Mouse (Mus musculus): ENCODE measurements around the gene Grk2. TPM values are rescaled to one million over a fixed set of nuclear protein-coding genes. Genes with fewer than 3 reads are reported as not detected.

The Grk2 gene
- 74.9 TPM for polyA plus RNA-seq (2021)

DNA sequence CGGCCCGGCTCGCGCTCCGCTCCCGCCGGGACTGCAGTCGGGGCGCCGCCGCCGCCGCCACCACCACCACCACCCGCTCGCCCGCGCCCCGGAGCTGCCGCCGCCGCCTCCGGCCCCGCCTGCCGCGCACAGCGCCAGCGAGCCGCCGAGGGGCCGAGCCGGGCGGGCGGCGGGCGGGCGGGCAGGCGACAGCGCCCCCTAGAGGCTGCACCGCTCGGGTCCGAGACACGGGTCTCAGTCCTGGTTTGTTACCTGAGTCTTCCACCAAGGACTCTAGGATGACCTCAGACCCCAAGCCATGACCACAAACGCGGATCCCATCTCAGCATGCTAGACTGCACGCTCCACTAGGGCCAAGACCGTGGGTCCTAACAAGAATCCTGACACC is at the start of gene Grk2:
Grk2 (minus strand) TSS at position 33 of the 388 bp plus-strand sequence.
- in situ Hi-C loops (cut with MboI; ENCODE audit: low pct_unique_long_range_greater_than_20kb) = no loop called here
- CTCF ChIA-PET = interaction anchor here (0.7 to 1.6 kb wide), 4 partner anchors 23 to 48 kb away, joined by 3 to 8 read pairs (median 4); partner anchors contain the start of gene Ankrd13d
- peak; percentile 70 for ATAC-seq

DNA sequence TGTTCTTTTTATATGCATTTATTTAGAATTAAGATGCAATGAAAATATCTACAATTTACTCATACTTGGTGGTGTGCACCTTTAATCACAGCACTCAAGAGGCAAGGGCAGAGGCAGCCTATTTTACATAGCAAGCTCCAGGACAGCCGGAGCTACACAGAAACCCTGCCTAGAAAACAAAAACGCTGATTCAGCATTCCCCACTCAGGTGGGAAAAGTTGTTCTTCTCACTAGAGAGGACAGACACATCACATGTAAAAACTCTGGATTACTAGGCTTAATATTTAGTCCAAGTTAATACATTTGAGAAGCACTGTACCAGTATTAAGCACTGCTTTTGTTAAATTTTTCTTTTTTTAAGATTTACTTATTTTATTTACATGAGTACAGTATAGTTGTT is 43.4 kb upstream of the Grk2 start:
- ATAC-seq = no peak
- in situ Hi-C loops (cut with MboI; ENCODE audit: low pct_unique_long_range_greater_than_20kb) = no loop called here
- no peak for DNase-seq (ENCODE audit: low read depth, low spot score)
- no peaks in the 10 kb centered on the region for H3K27me3 ChIP-seq
- ChIA-PET POLR2A (interaction anchor here (0.6 kb wide), 2 partner anchors 20 to 28 kb away, joined by 4 to 6 read pairs; no protein-coding TSS in a partner anchor), CTCF (interaction anchor here (0.9 to 1.9 kb wide), 5 partner anchors 9 to 178 kb away, joined by 3 to 11 read pairs (median 3); no protein-coding TSS in a partner anchor)
- TF ChIP-seq CTCF (IDR thresholded peaks at IDR 0.05) = no peak

More for the DNA sequence above, at the start of gene Grk2:
- no peak for TF ChIP-seq CTCF (IDR thresholded peaks at IDR 0.05)
- no peak for DNase-seq (ENCODE audit: low read depth, low spot score)
- POLR2A ChIA-PET = interaction anchor here (0.7 kb wide), 1 partner anchor 31 kb away, joined by 3 read pairs; no protein-coding TSS in a partner anchor
- no peaks in the 10 kb centered on the region for H3K27me3 ChIP-seq

DNA sequence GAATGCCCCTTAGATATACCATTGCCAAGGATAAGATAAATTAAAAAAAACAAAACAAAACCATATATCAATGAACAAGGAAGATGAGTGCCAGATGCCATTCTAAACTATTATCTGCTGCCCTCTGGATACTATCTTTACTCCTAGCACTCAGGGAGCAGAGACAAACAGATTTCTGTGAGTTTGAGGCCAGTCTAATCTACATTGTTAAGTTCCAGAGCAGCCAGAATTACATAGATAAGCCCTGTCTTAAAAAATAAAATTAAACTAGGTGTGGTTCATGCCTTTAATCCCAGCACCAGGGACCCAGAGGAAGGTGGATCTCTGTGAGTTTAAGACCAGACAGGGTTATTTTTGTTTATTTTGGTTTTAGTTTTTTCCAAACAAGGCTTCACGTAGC is 40.5 kb upstream of the Grk2 start:
- in situ Hi-C loops (cut with MboI; ENCODE audit: low pct_unique_long_range_greater_than_20kb) = no loop called here
- ATAC-seq = no peak
- ChIA-PET POLR2A (no interaction called here), CTCF (interaction anchor here (0.9 kb wide), 1 partner anchor 33 kb away, joined by 3 read pairs; no protein-coding TSS in a partner anchor)
- no peak for TF ChIP-seq CTCF (IDR thresholded peaks at IDR 0.05)
- H3K27me3 ChIP-seq = no peaks in the 10 kb centered on the region
- no peak for DNase-seq (ENCODE audit: low read depth, low spot score)

DNA sequence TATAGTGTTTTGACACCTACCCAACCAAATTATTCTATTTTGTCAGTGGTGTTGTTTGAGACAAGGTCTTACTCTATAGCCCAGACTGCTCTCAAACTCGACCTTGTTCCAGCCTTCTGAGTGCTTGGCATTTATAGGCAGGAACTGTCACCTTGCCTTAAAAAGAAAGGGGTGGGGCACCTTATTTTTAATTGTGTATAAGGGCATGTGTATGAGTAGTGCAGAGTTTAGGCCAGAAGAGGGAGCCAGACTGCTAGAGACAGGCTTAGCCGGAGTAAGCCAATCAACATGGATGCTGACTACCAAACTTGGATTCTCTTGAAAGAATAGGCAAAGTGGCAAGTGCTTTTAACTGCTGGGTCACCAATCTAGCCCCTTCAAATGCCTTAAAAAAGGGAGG is 32.1 kb upstream of the Grk2 start:
- TF ChIP-seq CTCF (IDR thresholded peaks at IDR 0.05) = peak; percentile 86
- CTCF ChIA-PET = interaction anchor here (0.8 to 3.8 kb wide), 4 partner anchors 10 to 79 kb away, joined by 3 to 11 read pairs (median 4); no protein-coding TSS in a partner anchor
- in situ Hi-C loops (cut with MboI; ENCODE audit: low pct_unique_long_range_greater_than_20kb) = no loop called here
- no peak for ATAC-seq
- POLR2A ChIA-PET = no interaction called here
- no peak for DNase-seq (ENCODE audit: low read depth, low spot score)
- no peaks in the 10 kb centered on the region for H3K27me3 ChIP-seq

DNA sequence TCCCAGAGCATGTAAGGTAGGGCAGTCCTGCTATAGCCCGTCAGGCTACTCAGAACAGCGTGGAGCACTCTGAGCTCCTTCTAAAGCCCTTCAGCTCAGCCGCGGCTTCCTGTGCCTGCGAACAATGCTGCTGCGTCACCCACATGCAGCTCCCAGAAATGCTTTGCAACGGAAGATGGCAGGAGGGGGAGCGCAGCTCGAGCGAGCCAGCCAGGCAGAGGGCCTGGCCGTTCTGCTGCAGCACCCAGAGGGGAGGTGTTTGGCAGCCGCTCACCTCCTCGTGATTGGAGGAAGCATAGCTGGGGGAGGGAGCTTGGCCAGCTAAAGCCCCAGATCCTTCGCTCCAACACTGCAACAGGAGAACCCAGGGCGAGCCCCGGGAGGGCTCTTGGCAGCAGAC is 27.8 kb upstream of the Grk2 start:
- DNase-seq (ENCODE audit: low read depth, low spot score) (peak; percentile 85), ATAC-seq (peak; percentile 95)
- POLR2A ChIA-PET = interaction anchor here (0.9 to 1.1 kb wide), 2 partner anchors 12 to 157 kb away, joined by 3 to 5 read pairs; no protein-coding TSS in a partner anchor
- no peak for TF ChIP-seq CTCF (IDR thresholded peaks at IDR 0.05)
- CTCF ChIA-PET = interaction anchor here (0.7 to 3.6 kb wide), 10 partner anchors 10 to 91 kb away, joined by 3 to 11 read pairs (median 4); no protein-coding TSS in a partner anchor
- in situ Hi-C loops (cut with MboI; ENCODE audit: low pct_unique_long_range_greater_than_20kb) = no loop called here
- no peaks in the 10 kb centered on the region for H3K27me3 ChIP-seq

DNA sequence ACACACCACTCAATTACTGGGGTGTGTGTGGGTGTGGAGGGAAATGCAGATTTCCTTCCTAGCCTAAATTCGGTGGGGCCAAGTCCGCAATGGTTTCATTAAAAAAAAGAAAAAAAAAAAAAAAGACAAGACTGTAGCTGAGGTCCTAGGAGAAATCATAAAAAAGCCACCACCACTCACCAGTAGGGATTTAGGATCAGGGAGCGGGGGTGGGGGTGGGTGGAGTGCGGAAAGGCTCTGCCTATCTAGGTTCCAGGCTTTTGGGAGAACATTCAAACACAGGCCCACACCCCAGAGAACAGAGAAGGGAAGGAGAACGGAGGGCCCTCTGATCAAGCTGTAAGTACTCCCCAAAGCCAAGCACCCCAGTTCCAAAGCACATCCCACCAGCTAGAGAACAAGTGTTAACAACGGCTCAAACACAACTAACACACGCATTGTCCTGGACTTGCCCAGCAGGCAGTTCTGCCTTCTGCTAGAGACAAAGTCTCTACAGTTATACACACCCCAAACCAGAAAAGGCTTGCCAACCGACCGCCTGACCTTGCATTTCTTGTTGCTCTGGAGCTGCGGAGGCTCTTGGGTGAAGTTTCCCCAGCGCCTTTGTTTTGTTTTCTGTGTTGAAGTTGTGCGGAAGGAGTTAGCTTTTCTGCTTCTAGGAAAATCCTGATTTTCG is 27.2 kb upstream of the Grk2 start:
- no peak for TF ChIP-seq CTCF (IDR thresholded peaks at IDR 0.05)
- ChIA-PET CTCF (interaction anchor here (0.7 to 3.4 kb wide), 11 partner anchors 9 to 92 kb away, joined by 3 to 14 read pairs (median 4); no protein-coding TSS in a partner anchor), POLR2A (interaction anchor here (0.7 to 1.1 kb wide), 4 partner anchors 9 to 156 kb away, joined by 3 to 5 read pairs (median 3); no protein-coding TSS in a partner anchor)
- in situ Hi-C loops (cut with MboI; ENCODE audit: low pct_unique_long_range_greater_than_20kb) = no loop called here
- no peaks in the 10 kb centered on the region for H3K27me3 ChIP-seq
- DNase-seq (ENCODE audit: low read depth, low spot score) (no peak), ATAC-seq (peak; percentile 20)

DNA sequence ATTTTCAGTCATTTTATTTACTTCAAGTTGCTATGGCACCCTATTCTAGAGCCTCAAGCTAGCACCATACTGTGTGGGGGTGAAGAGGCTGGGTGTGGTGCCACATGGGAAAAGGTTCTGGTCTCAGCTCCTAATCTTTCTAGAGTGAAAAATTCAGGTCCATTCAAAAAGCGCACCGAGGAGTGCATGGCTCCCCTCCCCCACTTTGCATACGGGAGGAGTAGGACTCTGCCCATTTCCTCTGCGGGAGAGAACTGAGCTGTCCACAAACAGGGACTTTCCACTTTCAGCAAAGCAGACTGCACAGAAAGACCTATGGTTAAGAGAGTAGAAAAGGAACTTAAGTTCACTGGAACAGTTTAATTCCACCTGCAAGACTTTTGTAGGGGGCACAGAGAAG is 26.6 kb upstream of the Grk2 start:
- ChIA-PET CTCF (interaction anchor here (0.7 to 3.4 kb wide), 8 partner anchors 10 to 93 kb away, joined by 3 to 14 read pairs (median 3); no protein-coding TSS in a partner anchor), POLR2A (interaction anchor here (0.7 to 0.8 kb wide), 3 partner anchors 8 to 52 kb away, joined by 3 to 5 read pairs (median 3); no protein-coding TSS in a partner anchor)
- DNase-seq (ENCODE audit: low read depth, low spot score) (no peak), ATAC-seq (no peak)
- TF ChIP-seq CTCF (IDR thresholded peaks at IDR 0.05) = no peak
- H3K27me3 ChIP-seq = no peaks in the 10 kb centered on the region
- in situ Hi-C loops (cut with MboI; ENCODE audit: low pct_unique_long_range_greater_than_20kb) = no loop called here

DNA sequence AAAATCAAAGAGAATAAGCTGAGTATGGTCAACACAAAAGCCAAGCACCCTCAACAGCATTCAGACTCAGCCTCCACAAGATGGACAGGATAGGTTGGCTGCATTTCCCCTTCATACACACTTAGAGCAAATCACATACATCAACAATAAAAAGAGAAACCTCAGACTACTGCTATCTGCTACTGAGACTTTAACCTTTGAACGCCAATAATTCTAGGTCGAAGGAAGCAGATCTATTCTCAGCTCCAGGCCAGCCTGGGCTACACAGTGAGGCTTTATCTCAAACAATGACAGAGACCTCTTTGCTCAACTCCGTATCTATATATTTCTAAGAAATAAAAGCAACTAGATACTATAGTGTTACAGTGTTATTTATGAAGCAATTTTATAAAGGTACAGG is 25.3 kb upstream of the Grk2 start:
- TF ChIP-seq CTCF (IDR thresholded peaks at IDR 0.05) = no peak
- ATAC-seq = no peak
- in situ Hi-C loops (cut with MboI; ENCODE audit: low pct_unique_long_range_greater_than_20kb) = no loop called here
- DNase-seq (ENCODE audit: low read depth, low spot score) = no peak
- ChIA-PET POLR2A (interaction anchor here (0.7 to 1.0 kb wide), 2 partner anchors 10 to 11 kb away, joined by 4 read pairs; no protein-coding TSS in a partner anchor), CTCF (interaction anchor here (3.4 kb wide), 1 partner anchor 14 kb away, joined by 14 read pairs; no protein-coding TSS in a partner anchor)
- no peaks in the 10 kb centered on the region for H3K27me3 ChIP-seq

DNA sequence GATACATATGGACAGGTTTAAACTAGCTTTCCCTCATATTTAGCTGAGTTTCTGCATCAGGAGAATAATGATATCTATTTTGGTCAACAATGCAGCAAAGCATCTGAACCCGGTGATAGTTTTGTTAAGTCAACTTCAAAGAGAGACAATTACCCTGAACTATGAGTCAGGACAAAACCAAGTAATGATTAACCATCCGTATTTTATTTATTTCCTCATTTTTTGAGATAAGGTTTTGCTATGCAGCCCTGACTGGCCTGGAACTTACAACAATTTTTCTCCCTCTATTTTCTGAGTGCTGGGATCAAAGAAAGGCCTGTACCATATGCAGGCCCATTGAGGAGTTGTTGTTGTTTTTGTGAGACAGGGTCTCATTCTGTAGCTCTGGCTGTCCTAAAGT is 24.6 kb upstream of the Grk2 start:
- ATAC-seq = no peak
- POLR2A ChIA-PET = no interaction called here
- CTCF ChIA-PET = interaction anchor here (0.9 to 3.4 kb wide), 3 partner anchors 14 to 39 kb away, joined by 3 to 14 read pairs (median 3); no protein-coding TSS in a partner anchor

DNA sequence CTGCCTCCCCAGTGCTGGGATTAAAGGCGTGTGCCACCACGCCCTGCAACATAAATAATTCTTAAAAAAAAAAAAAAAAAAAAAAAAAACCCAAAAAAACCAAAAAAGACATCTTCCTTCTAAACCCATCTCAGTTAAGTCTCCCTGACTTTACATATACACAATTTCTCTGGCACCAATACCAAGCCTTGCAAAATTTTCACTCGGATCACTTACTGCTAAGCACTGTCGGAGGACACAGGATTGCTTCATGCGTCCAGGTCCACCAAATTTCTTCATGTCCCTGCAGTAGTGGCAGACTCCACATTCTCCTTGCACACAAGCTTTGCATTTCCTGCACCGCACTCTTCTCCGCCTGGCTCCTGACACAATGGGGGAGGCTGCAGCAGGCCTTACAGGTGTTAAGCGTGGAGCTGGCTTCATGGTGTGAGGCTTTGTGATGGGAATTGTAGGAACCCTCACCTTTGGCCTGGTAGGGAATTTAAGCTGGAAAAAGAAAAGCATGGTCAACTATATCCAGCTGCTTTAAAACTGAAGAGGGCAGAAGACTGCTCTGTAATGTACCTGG is 22.8 kb upstream of the Grk2 start:
- no peaks in the 10 kb centered on the region for H3K27me3 ChIP-seq
- CTCF ChIA-PET = interaction anchor here (1.1 kb wide), 1 partner anchor 10 kb away, joined by 3 read pairs; no protein-coding TSS in a partner anchor
- ATAC-seq (no peak), DNase-seq (ENCODE audit: low read depth, low spot score) (no peak)
- POLR2A ChIA-PET = interaction anchor here (0.7 kb wide), 1 partner anchor 20 kb away, joined by 4 read pairs; no protein-coding TSS in a partner anchor
- in situ Hi-C loops (cut with MboI; ENCODE audit: low pct_unique_long_range_greater_than_20kb) = no loop called here
- TF ChIP-seq CTCF (IDR thresholded peaks at IDR 0.05) = no peak

More for the DNA sequence above, 24.6 kb upstream of the Grk2 start:
- TF ChIP-seq CTCF (IDR thresholded peaks at IDR 0.05) = no peak
- in situ Hi-C loops (cut with MboI; ENCODE audit: low pct_unique_long_range_greater_than_20kb) = no loop called here
- no peak for DNase-seq (ENCODE audit: low read depth, low spot score)
- H3K27me3 ChIP-seq = no peaks in the 10 kb centered on the region

All from Patski (cell line).